Mouse (Mus musculus) lung, postnatal 25 days (tissue): ENCODE results near the gene D130043K22Rik.

Experiments
- DNase-seq: peaks from one replicate; pipeline ENCODE4 v3.0.0; 2022; ENCODE audit warnings: low spot score

D130043K22Rik gene

DNA sequence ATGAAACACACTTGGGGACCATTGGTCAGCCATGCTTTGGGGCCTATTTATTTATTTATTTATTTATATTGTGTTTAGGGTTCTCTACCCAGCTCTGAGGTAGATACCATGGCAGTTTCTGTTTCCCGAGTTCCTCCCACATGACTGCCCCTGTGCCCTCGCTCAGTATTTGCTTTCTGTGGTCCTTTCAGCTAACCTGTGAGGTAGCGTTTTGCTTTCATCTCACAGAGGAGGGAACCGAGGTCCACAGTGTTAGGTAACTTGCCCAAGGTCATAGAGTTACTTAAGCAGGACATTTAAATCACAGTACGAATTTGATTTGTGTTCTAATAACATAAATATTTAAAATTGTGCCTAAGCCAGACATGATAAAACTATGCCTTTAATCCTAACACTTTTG lies 102.2 kb downstream of the D130043K22Rik start:
- no peak for DNase-seq

DNA sequence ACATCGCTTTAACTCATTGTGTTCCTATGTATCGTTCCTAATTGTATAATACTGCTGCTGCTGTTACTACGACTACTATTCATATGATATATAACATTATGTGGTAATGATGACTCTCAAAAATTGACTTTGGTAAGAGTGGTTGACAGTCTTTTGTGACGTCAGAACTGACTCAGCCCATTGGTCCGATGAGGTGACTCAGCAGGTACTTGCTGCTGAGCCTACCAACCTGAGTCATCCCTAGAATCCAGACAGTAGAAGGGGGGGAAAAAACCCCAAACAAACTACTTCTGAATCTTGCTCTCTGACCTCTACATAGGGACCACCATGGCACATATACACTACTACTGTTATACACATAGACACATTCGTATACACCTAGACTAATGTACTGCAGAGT lies 103.9 kb downstream of the D130043K22Rik start:
- DNase-seq: no peak
